Mouse (Mus musculus) MEL-GATA-1-ER (cell line): Measurements from ENCODE around the gene Dmd.

ENCODE experiments used
- DNase-seq: peaks from one replicate; pipeline ENCODE4 v3.0.0-alpha.2; 2012; ENCODE audit warnings: low read depth; ENCODE audit errors: extremely low read depth

The Dmd gene

DNA sequence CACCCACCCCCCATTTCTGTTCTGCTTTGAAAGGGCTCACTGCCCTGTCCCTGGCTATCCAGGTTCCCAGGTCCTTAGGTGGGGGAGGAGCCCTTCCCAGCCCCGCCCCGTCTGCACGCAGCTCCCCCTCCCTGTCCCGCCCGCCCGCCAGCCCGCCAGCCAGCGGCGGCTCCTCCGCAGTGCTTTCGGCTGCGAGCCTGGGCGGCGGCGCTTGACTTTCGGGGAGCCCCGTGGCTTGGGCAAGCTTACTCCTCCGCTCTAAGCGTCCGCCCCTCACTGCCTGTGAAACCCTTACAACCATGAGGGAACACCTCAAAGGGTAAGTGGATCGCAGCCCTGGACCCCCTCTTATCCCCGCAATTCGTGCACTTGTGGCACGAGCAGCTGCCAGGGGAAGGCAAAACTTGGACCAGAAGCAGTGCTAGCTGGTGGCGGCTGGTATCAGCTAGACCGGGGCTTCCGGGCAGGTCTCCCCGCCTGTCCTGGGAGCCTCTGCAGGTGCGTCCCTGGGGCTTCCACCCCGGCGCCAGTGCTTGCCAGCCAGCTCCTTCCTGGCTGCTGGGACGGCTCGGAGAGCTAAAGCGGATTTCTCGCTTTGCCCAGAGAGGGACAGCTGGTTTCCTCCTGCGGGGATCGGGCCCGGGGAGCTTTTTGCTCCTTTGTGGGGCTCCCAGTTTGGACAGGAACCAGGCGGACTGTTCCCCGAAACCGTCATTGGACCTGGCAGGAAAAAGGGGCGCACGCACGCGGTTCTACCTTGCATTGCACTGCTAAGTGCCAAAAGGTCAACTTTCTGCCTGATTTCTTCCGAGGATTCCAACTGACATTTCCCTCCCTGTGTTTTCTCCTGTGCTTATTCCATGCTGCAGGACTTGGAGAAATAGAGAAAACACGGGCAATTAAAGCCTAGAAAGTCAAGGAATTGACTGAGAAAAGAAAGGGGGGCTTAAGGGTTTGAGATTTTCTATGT lies 2099.8 kb downstream of the Dmd start:
- DNase-seq = no peak

GRCm38 (mm10) chrX:85049593-85049992 lies 2100.9 kb downstream of the Dmd start:
- DNase-seq = no peak

DNA sequence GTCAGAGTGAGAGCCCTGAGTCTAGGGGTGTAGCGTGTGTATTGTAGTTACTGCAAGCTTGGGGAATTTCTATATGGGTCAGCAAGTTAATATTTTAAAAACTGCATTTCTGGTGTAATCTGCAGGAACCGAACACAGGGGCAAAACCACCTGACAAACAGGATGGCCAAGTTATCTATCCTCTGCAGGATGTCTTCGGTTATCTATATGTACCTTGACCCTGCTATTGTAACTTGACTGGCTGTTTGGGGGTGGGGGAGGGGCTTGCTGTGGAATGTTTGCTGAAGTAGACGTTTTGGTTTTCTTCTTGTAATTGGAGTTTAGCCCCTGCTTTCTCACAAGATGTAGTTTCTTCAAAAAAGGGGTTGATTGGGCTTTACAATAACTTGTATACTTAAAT lies 2124.9 kb downstream of the Dmd start:
- no peak for DNase-seq

DNA sequence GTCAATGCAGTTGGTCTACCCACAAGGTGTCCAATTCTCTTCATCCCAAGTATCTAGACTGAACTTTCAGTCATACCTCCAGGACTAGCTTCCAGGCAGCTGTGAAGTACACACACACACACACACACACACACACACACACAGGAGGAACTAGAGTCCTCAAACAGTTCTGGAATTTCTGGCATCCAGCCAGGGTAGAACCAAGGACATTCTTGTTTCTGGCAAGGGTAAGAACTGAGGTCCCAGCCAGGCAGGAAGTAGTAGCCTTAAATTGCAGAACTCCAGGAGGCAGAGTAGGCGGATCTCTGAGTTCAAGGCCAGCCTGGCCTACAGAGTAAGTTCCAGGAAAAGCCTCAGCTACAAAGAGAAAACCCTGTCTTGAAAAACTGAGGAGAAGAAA lies 2128.2 kb downstream of the Dmd start:
- DNase-seq = no peak

DNA sequence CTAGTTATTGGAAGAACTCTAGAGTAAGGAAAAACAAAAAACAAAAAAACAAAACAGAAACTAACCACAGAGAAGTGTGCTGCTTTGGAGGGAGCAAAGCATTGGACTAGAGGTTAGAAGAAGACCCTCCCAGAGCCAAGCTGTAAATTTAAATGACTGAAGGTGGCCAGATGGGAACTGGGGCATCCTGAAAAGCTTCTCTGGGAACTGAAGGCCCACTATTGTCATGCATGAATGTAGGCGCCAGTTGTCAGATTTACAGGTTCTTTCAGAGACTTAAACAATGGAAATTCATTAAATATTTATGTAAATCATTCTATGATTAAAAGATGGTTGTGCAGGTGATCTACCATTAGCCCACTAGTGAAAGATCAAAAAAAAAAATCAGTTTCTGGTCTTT lies 2128.9 kb downstream of the Dmd start:
- no peak for DNase-seq

GRCm38 (mm10) chrX:85079174-85079573 lies 2130.5 kb downstream of the Dmd start:
- no peak for DNase-seq

DNA sequence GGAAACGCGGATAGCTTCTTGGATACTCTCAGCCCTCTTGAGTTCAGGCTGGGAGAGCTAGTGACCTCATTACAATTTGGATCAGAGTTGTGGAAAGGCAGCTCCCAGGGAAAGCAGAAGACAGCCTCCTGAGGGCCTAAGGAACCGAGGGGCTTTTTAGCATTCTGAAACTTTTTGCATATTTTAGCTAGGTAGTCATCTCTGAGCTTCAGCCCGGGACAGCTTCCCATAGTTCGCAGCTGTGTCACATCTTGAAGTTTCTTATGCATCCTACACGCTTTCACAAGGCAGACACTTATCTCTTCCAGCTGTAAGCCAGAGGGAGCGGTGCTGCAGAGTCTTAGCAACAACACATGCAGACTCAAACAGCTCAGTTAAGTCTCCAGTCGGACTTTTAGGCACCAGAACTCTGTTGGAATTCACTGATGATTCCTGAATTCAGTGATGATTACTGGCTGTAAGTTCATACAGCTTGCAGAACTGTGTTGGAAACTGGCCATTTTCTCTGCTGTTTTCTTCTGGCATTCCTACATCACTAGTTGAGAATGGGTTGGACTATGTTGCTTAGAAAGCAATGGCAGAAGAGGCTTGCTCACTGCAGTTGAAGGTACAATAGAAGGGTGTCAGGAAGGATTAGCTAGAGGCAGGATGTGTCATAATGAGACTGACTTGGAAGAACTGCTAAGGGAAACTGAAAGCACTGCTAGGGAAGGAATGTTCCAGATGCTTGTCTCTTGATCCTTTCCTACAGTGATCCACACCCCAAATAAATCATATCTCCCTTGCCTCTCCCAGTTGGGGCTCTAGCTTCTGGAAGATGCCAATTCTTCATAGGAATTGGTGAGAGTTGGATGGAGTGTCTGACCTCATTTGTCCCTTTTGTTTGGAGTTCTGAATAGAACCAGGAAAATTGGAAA lies 2135.8 kb downstream of the Dmd start:
- no peak for DNase-seq

DNA sequence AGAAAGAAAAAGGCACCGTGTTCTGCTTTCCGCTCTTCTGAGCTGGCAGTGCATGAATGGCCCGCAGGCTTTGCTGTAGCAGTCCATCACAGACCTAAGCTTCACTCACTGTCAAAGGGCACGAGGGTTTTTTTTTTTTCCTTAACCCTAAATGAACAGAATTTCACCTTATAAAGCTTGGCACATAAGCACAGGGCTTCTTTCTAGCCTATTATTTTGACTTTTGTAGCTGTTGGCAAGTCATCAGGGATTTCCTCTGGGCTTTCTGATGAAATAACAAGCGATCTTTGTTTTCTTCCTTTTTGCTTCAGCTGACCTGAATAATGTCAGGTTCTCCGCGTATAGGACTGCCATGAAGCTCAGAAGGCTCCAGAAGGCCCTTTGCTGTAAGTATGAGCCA lies 2140.8 kb downstream of the Dmd start:
- DNase-seq = no peak

DNA sequence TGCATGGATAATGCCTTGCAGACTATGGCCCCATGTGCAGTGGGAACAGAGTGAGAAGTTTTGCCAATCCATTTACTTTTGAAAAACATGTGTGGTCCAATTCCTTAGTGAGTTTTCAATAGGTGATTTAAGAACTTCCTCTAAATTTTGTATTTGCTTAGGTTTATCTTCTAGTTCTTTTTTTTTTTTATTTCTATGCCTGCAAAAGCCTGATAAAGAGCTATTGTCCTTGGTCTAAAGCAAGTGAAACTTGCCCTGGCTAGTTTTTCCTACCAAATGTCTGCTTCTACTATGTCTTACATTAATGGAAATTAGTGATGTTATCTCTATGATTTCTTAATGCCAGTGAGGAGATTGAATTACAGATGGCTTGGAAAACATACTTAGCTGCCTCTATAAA lies 2144.7 kb downstream of the Dmd start:
- peak; percentile 65 for DNase-seq

DNA sequence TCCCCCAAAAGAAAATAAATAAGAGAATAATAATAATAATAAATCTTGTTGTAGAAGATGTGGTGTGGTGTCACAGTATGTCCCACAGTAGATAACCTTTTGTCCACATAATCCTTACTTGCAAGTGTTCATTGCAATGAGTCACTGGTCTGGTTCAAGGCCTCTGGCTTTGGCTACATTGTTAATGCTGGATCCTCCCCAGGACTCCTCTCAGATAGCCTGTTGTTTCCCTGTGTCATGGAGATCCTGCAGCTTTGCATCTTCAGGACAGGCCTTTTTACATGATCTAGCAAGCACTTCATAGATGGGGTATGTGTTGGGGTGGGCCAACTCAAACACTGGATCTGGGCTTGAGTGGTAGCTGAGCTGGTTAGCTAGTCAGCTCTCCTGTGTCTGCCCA lies 2150.0 kb downstream of the Dmd start:
- no peak for DNase-seq

DNA sequence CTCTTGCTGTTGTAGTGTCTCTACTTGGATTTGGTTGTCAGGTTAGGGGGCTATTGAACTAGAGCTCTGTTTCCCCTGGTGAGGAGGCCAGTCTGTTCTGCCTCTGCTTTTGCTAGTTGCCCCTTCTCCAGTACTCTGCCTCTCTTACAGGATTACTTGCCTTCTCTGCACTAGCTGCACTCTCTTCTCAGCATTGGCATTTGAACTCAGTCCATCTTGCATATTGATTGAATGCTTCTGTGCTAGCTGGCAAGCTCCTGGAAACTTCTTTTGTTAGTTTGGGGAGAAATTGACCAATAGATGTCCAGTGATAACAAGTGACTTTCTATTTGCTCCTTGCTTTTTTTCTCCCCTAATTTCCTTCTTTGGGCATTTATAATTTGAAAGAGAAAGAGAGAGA lies 2163.7 kb downstream of the Dmd start:
- DNase-seq = no peak

GRCm38 (mm10) chrX:85132706-85133105 lies 2184.0 kb downstream of the Dmd start:
- DNase-seq = no peak

DNA sequence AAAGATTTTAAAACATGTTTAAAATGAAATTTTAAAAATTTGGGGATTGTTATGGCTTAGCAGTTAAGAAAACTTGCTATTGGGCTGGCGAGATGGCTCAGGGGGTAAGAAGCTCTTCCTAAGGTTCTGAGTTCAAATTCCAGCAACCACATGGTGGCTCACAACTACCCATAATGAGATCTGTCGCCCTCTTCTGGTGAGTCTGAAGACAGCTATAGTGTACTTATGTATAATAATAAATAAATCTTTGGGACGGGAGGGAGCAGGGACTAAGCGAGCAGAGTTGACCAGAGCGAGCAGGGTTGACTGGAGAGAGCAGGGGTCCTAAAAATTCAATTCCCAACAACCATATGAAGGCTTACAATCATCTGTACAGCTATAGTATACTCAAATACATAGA lies 2188.6 kb downstream of the Dmd start:
- no peak for DNase-seq

DNA sequence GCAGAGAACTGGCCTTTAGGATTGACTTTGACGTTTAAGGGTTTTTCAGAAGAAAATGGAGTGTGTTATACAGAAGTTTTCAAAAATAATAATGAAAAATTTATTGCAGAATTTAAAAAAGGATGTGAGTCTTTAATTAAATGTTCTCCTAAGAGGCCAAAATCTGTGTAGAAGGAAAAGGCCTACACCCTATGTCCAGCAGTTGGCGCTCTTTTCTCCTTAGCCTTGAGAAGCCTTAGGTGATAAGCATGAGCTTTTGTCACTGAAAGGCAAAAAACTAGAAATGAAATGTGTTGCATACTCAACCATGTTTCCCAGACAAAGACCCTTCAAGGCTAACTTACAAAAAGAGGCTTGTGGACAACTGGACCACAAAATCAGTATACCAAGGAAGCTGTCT lies 2222.6 kb downstream of the Dmd start:
- peak; percentile 6 for DNase-seq

- no peak for DNase-seq
Measured at GRCm38 (mm10) chrX:85187565-85187964, 2238.9 kb downstream of the Dmd start.

DNA sequence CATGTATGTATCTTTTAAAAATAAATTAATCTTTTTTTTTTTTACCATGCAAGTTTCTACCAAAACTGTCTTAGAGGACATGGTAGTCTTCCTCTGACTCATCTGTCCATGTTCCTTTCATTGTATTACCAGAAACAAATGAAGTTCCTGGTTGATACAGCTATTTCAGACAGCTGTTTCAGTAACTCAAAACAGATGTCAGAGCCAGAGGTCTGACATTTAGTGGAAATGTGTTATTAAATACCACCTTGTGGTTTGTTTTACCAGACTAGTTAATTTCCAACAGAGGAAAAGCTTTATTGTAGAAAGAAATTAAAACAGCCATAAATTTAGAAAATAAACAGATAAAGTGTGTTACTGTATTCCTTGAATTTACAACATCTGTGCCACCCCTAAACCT lies 2245.2 kb downstream of the Dmd start:
- no peak for DNase-seq

- no peak for DNase-seq
Measured at GRCm38 (mm10) chrX:85197688-85198087, 2249.0 kb downstream of the Dmd start.

DNA sequence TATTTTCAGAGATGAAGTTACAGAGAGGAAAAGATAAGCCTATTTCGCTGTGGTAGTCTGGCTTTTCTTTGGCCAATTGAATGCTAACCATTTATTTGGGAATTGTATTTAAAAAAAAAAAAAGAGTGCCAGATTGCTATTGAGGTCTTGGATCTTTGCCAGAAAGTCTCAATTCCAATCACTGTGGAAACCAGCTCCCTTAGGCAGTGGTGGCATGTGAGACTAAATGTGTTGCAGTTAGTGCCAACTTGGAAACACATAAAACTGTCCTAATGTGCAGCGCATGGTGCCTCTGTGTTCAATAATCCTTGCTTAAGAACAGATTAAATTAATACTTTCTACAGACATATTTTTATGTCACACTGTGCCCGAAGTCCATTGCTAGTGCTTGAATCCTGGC lies 2250.7 kb downstream of the Dmd start:
- DNase-seq = no peak

DNA sequence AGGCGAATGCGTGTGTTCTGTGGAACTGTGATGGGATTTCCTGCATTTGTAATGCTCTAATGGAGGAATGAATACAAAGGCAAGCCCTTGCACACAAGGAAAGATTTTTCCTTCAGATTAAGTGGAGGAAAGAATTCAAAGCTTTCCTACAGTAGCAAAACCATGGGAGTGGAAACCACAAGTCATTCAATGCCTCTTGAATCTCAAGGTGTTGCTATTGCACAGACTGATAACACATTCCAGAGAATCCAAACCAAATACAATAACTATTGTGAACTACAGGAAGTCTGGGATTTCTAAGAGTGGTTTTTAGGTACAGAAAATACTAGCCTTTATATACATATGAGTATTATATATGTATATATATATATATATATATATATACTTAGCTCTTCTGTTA lies 2258.3 kb downstream of the Dmd start:
- no peak for DNase-seq

DNA sequence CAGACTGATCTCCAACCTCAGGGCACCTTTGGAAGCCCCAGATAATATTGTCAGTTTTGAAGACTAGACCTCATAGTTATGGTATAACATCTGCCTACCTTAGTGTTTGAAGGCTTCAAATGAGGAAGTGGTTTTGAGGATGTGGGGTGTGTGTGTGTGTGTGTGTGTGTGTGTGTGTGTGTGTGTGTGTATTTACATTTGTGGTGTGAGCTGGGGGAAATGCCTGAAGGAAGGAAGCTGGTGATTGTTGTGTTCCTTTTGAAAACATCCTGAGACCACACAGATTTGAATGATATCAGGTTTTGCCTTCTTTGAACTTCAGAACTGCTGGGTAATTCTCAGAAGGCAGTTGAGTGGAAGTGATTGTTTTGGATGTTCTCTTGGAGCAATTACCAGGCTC lies 2278.2 kb downstream of the Dmd start:
- peak; percentile 63 for DNase-seq

- DNase-seq = no peak
Measured at GRCm38 (mm10) chrX:85249379-85249778, 2300.7 kb downstream of the Dmd start, which contains the start of gene Fthl17a. TSS of gene Fthl17a (plus strand) at chrX:85249679.
